In the genomic region with DNA sequence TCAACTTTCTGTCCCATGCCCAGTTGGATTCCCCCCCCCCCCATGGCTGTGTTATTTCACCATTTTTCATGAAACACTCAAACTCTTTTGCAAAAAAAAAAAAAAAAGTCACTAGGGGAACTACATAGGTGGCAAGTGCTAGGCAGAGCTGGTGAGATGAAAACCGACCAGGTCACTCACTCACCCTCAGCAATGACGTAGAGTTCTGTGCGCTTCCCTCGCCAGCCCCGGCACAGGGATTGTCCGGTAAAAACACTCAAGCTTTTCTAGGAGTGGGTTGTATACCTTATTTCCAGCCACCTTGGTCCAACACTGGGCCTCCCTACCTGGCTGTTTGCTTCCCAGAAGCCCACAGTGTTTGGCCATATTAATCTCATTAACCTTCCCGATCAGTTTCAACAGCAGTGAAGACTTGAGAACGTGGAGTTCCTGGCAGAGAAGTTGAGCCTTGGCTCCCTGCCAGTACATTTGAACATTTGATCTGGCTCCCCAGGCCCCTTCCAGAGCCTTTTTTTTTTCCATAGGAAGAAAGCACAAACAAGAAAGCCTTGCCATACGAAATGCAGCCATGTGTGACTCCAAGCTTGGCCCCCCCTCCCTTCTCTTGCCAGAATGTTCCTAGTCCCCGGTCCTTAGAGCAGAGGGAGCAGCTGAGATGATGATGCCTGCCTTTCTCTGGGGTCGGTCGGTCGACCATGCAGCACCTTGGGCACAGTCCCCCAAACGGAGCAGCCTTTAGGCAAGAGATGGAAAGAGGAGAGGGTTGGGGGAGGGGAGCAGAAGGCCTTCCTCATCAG, we compare ENCODE assay signal across 9 mouse cellular contexts.
DNase-seq lines count a peak whose midpoint lies in the region; ATAC-seq lines count a peak whose summit lies in the region.
"Had no signal": no experiment of that assay in that cellular context is flagged by ENCODE, and none has a peak within 500 bp of the region (broad histone marks: within the 10 kb centered on the region; RNA-seq: fewer than 3 reads in every experiment).

No protein-coding gene starts in this region.

- H3K4me1 ChIP-seq in lung, embryonic 15.5 days = peaks cover 15% of the 10 kb centered on the region
- peaks cover 56% of the 10 kb centered on the region for H3K4me1 ChIP-seq in hindbrain, embryonic 12.5 days
- H3K4me1 ChIP-seq in limb, embryonic 15.5 days = peaks cover 9% of the 10 kb centered on the region
- H3K4me1 ChIP-seq: liver, embryonic 15.5 days had no signal

- no peaks in the 10 kb centered on the region for H3K27me3 ChIP-seq in lung, embryonic 15.5 days
- H3K27me3 ChIP-seq in hindbrain, embryonic 12.5 days = no peaks in the 10 kb centered on the region
- H3K27me3 ChIP-seq in limb, embryonic 15.5 days = no peaks in the 10 kb centered on the region
- H3K27me3 ChIP-seq: liver, embryonic 15.5 days had no signal

- no peak overlapping the region for H3K9ac ChIP-seq in lung, embryonic 15.5 days
- H3K9ac ChIP-seq in hindbrain, embryonic 12.5 days = 0 out of 2 replicates have a peak overlapping the region, but pooled peaks have one; percentile 18
- no peak overlapping the region for H3K9ac ChIP-seq in limb, embryonic 15.5 days
- H3K9ac ChIP-seq: liver, embryonic 15.5 days had no signal

- H3K9me3 ChIP-seq in lung, embryonic 15.5 days = no peaks in the 10 kb centered on the region
- H3K9me3 ChIP-seq in hindbrain, embryonic 12.5 days (replicated peaks) = no peaks in the 10 kb centered on the region
- no peaks in the 10 kb centered on the region for H3K9me3 ChIP-seq in limb, embryonic 15.5 days
- H3K9me3 ChIP-seq: liver, embryonic 15.5 days had no signal

- DNase-seq in lung, postnatal 25 days (ENCODE audit: low spot score) = no peak
- DNase-seq in testis, postnatal 10 days (ENCODE audit: low spot score) = peak; percentile 46
- DNase-seq in adrenal gland, postnatal 25 days = no peak
- DNase-seq in left cerebral cortex, adult 18-20 months (ENCODE audit: low spot score in 2 of 2) = no peak
- DNase-seq in cerebellum, adult 11-12 months = no peak

- H3K36me3 ChIP-seq in lung, embryonic 15.5 days = no peaks in the 10 kb centered on the region
- H3K36me3 ChIP-seq in hindbrain, embryonic 12.5 days = no peaks in the 10 kb centered on the region
- no peaks in the 10 kb centered on the region for H3K36me3 ChIP-seq in limb, embryonic 15.5 days
- H3K36me3 ChIP-seq: liver, embryonic 15.5 days had no signal

- peak overlapping the region; percentile 14; the same call in 1 of the 2 replicates for H3K27ac ChIP-seq in lung, embryonic 15.5 days
- H3K27ac ChIP-seq in hindbrain, embryonic 12.5 days = peak overlapping the region; percentile 65
- H3K27ac ChIP-seq in limb, embryonic 15.5 days = no peak overlapping the region
- H3K27ac ChIP-seq: liver, embryonic 15.5 days had no signal

- H3K4me2 ChIP-seq in lung, embryonic 15.5 days = peak overlapping the region; percentile 33
- H3K4me2 ChIP-seq in hindbrain, embryonic 12.5 days (replicated peaks) = peak overlapping the region; percentile 31
- H3K4me2 ChIP-seq in limb, embryonic 15.5 days = peak overlapping the region; percentile 20; the same call in 1 of the 2 replicates
- H3K4me2 ChIP-seq: liver, embryonic 15.5 days had no signal

- H3K4me3 ChIP-seq in lung, embryonic 15.5 days = no peak overlapping the region
- H3K4me3 ChIP-seq in hindbrain, embryonic 12.5 days = no peak overlapping the region
- H3K4me3 ChIP-seq in limb, embryonic 15.5 days = no peak overlapping the region
- H3K4me3 ChIP-seq: liver, embryonic 15.5 days had no signal

- WGBS in lung, embryonic 15.5 days = 27% methylated on average over 14 of the region's 14 CpGs
- WGBS in hindbrain, embryonic 12.5 days = 8% methylated on average over 14 of the region's 14 CpGs
- 24% methylated on average over 14 of the region's 14 CpGs for WGBS in limb, embryonic 15.5 days

- peak; percentile 60; the same call in 1 of the 2 replicates for ATAC-seq in lung, embryonic 15.5 days (ENCODE audit: borderline replicate concordance, extremely low read depth, low FRiP score, low TSS enrichment)
- peak; percentile 30; the same call in 1 of the 2 replicates for ATAC-seq in hindbrain, embryonic 12.5 days (ENCODE audit: low FRiP score)
- no peak for ATAC-seq in limb, embryonic 15.5 days (ENCODE audit: insufficient number of reproducible peaks, low FRiP score, low TSS enrichment, low read depth)
